Mouse (Mus musculus): ENCODE data around the gene Pfkl.
"Not testable (repeated sequence)": the region's sequence is repeated elsewhere in the genome, so short reads cannot be mapped to it uniquely, and the experiment has no call there.

Pfkl gene

GRCm38 (mm10) chr10:78009945-78010293 lies at the start of gene Pfkl:
Gene Pfkl (minus strand): TSS chr10:78010083.
- DNase-seq (ENCODE audit: low spot score), result no peak

GRCm38 (mm10) chr10:78057056-78057455 lies 47.2 kb upstream of the Pfkl start:
- DNase-seq (ENCODE audit: low spot score), result no peak

GRCm38 (mm10) chr10:78054633-78055565 lies 45.0 kb upstream of the Pfkl start:
- DNase-seq (ENCODE audit: low spot score), result no peak

- no peak for DNase-seq (ENCODE audit: low spot score)
Measured at GRCm38 (mm10) chr10:78049519-78050035, 39.7 kb upstream of the Pfkl start.

- DNase-seq (ENCODE audit: low spot score), result no peak
Measured at GRCm38 (mm10) chr10:78048061-78048730, 38.3 kb upstream of the Pfkl start.

- DNase-seq (ENCODE audit: low spot score), result no peak
Measured at GRCm38 (mm10) chr10:78046388-78046787, 36.5 kb upstream of the Pfkl start.

GRCm38 (mm10) chr10:78044531-78044930 lies 34.6 kb upstream of the Pfkl start:
- DNase-seq (ENCODE audit: low spot score), result no peak

- peak; percentile 69 for DNase-seq (ENCODE audit: low spot score)
Measured at GRCm38 (mm10) chr10:78043406-78043836, 33.5 kb upstream of the Pfkl start, which contains the start of gene Aire. Gene Aire (minus strand): TSS chr10:78043610.

- no peak for DNase-seq (ENCODE audit: low spot score)
Measured at GRCm38 (mm10) chr10:78042697-78043405, 33.0 kb upstream of the Pfkl start.

GRCm38 (mm10) chr10:78042096-78042495 lies 32.2 kb upstream of the Pfkl start:
- DNase-seq (ENCODE audit: low spot score), result no peak

GRCm38 (mm10) chr10:78041647-78042046 lies 31.8 kb upstream of the Pfkl start, which contains the start of gene Dnmt3l:
Gene Dnmt3l (plus strand): TSS chr10:78041947.
- DNase-seq (ENCODE audit: low spot score), result no peak

- peak; percentile 84 for DNase-seq (ENCODE audit: low spot score)
Measured at GRCm38 (mm10) chr10:78037139-78037538, 27.3 kb upstream of the Pfkl start.

- no peak for DNase-seq (ENCODE audit: low spot score)
Measured at GRCm38 (mm10) chr10:78031987-78032386, 22.1 kb upstream of the Pfkl start.

GRCm38 (mm10) chr10:78029080-78029479 lies 19.2 kb upstream of the Pfkl start:
- DNase-seq (ENCODE audit: low spot score), result no peak

GRCm38 (mm10) chr10:78028129-78028528 lies 18.2 kb upstream of the Pfkl start:
- peak; percentile 61 for DNase-seq (ENCODE audit: low spot score)

- not testable (repeated sequence) for DNase-seq (ENCODE audit: low spot score)
Measured at GRCm38 (mm10) chr10:78025453-78025852, 15.6 kb upstream of the Pfkl start.

- DNase-seq (ENCODE audit: low spot score), result not testable (repeated sequence)
Measured at GRCm38 (mm10) chr10:78019984-78020383, 10.1 kb upstream of the Pfkl start.

- DNase-seq (ENCODE audit: low spot score), result no peak
Measured at GRCm38 (mm10) chr10:78019291-78019690, 9.4 kb upstream of the Pfkl start.

- peak; percentile 71 for DNase-seq (ENCODE audit: low spot score)
Measured at GRCm38 (mm10) chr10:78018797-78019203, 8.9 kb upstream of the Pfkl start.

- DNase-seq (ENCODE audit: low spot score), result no peak
Measured at GRCm38 (mm10) chr10:78016366-78016765, 6.5 kb upstream of the Pfkl start.

- DNase-seq (ENCODE audit: low spot score), result peak; percentile 46
Measured at GRCm38 (mm10) chr10:78015489-78015888, 5.6 kb upstream of the Pfkl start.

Data from testis, postnatal 14 days (tissue).